Mouse (Mus musculus) lung, embryonic 16.5 days (tissue): ENCODE results near the gene Cd248. TPM values are rescaled to one million over a fixed set of nuclear protein-coding genes. Genes with fewer than 3 reads are reported as not detected.
A peak's percentile ranks its signal among the peaks of the same experiment; 100 is the strongest.

ENCODE experiments used
- ATAC-seq: fragments of 200-750 bp; cut with Nextera tagmentation; 2 replicates; pipeline ENCODE4 v1.8.0; 2017; ENCODE audit warnings: low read depth, mild to moderate bottlenecking, moderate library complexity
- H3K27ac ChIP-seq: fragments of 300-500 bp; sonication (generic); 2 replicates; pipeline ENCODE4 v1.5.1; 2014; ENCODE audit warnings: mild to moderate bottlenecking, control low read depth, low read length
- H3K27me3 ChIP-seq: fragments of 300-500 bp; sonication (generic); 2 replicates; pipeline ENCODE4 v1.6.1; 2014; ENCODE audit warnings: low read depth, low read length, mixed read lengths; ENCODE audit not compliant: control insufficient read depth, insufficient read depth
- H3K36me3 ChIP-seq: fragments of 300-500 bp; sonication (generic); 2 replicates; pipeline ENCODE4 v1.6.1; 2014; ENCODE audit warnings: low read length; ENCODE audit not compliant: control insufficient read depth, insufficient read depth
- H3K4me1 ChIP-seq: fragments of 300-500 bp; sonication (generic); replicated peaks from 2 replicates; pipeline ENCODE4 v1.6.1; 2014; ENCODE audit warnings: low read length, mixed read lengths; ENCODE audit not compliant: control insufficient read depth, insufficient read depth
- H3K4me2 ChIP-seq: fragments of 300-500 bp; sonication (generic); 2 replicates; pipeline ENCODE4 v1.6.1; 2014; ENCODE audit warnings: low read depth, low read length, control low read depth
- H3K4me3 ChIP-seq: fragments of 300-500 bp; sonication (generic); 2 replicates; pipeline ENCODE4 v1.5.1; 2014; ENCODE audit warnings: mild to moderate bottlenecking, low read length, control low read depth
- H3K9ac ChIP-seq: fragments of 300-500 bp; sonication (generic); 2 replicates; pipeline ENCODE4 v1.6.1; 2014; ENCODE audit warnings: low read length, control low read depth
- H3K9me3 ChIP-seq: fragments of 300-500 bp; sonication (generic); 2 replicates; pipeline ENCODE4 v1.6.1; 2016; ENCODE audit warnings: low read length; ENCODE audit not compliant: control insufficient read depth
- WGBS: fragments of 180-500 bp; shearing (Covaris S2); extraction: QIAGEN DNeasy Blood & Tissue Kit; methylation state at CpG from one replicate; pipeline ENCODE4 v1.1.7; 2014; 5-methylcytosine and 5-hydroxymethylcytosine counted together
- polyA plus RNA-seq: library from polyadenylated mRNA; unstranded; fragments of >200 nt; fragmentation: Nextera tagmentation; extraction: Ambion mirVana; gene quantifications from 2 replicates; pipeline ENCODE4 v1.2.1, GENCODE M21; 2015

Cd248 gene
- polyA plus RNA-seq, 1 experiment from 2014 or later, result 80.6 TPM

- Histone ChIP-seq H3K4me2 (peak within 1 kb of the TSS; percentile 99), H3K9ac (peak within 1 kb of the TSS; percentile 96), H3K4me3 (peak within 1 kb of the TSS; percentile 97), H3K27me3 (no peaks in the 10 kb centered on the region), H3K4me1 (peaks cover 25% of the 10 kb centered on the region), H3K36me3 (no peaks in the 10 kb centered on the region), H3K27ac (peak within 1 kb of the TSS; percentile 82), H3K9me3 (no peaks in the 10 kb centered on the region)
- WGBS, result under 1% methylated on average over 43 of the region's 44 CpGs
- peak; percentile 94 for ATAC-seq
Measured at GRCm38 (mm10) chr19:5038709-5039156, 29.1 kb upstream of the Cd248 start, which contains the start of the genes B4gat1 and AC124502.3. B4gat1 (plus strand) TSS chr19:5038826. AC124502.3 (plus strand) TSS chr19:5038891.

GRCm38 (mm10) chr19:5039301-5040114 lies 28.4 kb upstream of the Cd248 start:
- WGBS, result 9% methylated on average over 41 of the region's 41 CpGs
- peak overlapping the region; percentile 82 for H3K27ac ChIP-seq
- peak; percentile 10; the same call in 1 of the 2 replicates for ATAC-seq
- H3K4me3 ChIP-seq, result peak overlapping the region; percentile 97
- H3K9me3 ChIP-seq, result no peaks in the 10 kb centered on the region
- H3K4me1 ChIP-seq, result peaks cover 25% of the 10 kb centered on the region
- H3K4me2 ChIP-seq, result peak overlapping the region; percentile 99
- H3K27me3 ChIP-seq, result no peaks in the 10 kb centered on the region
- H3K36me3 ChIP-seq, result 0 out of 2 replicates have a peak, but pooled peaks cover 2% of the 10 kb centered on the region
- peak overlapping the region; percentile 96 for H3K9ac ChIP-seq

- Histone ChIP-seq H3K27ac (peak within 1 kb of the TSS; percentile 72), H3K27me3 (no peaks in the 10 kb centered on the region), H3K9me3 (no peaks in the 10 kb centered on the region), H3K4me3 (peak within 1 kb of the TSS; percentile 97), H3K4me1 (peaks cover 25% of the 10 kb centered on the region), H3K36me3 (0 out of 2 replicates have a peak, but pooled peaks cover 2% of the 10 kb centered on the region), H3K4me2 (peak within 1 kb of the TSS; percentile 99), H3K9ac (peak within 1 kb of the TSS; percentile 92)
- peak; percentile 77 for ATAC-seq
- WGBS, result 3% methylated on average over 40 of the region's 40 CpGs
Measured at GRCm38 (mm10) chr19:5040862-5041523, 26.9 kb upstream of the Cd248 start, which contains the start of gene Brms1. Brms1 (plus strand) TSS chr19:5041354.

DNA sequence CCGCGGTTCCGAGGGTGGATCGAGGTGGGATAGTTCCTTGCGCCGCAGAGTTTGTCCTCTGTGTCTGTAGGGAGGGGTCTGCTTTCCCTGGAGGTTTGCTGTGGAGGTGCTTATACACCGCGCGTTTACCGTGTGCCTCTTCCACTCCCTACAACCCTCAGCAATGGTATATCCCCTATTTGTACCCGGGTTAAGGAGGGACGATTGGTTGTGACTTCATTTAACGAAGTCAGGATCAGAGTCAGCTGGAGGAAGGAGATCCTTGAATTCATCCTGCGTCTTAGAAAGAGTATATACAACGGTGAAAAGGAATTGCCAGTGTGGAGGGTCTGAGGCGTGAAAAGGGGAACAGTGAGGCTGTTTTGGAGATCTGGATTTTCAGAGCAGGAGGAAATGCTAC lies 26.3 kb upstream of the Cd248 start:
- Histone ChIP-seq H3K9me3 (no peaks in the 10 kb centered on the region), H3K4me2 (peak overlapping the region; percentile 99), H3K9ac (peak overlapping the region; percentile 92), H3K36me3 (peaks cover 7% of the 10 kb centered on the region; the same call in 1 of the 2 replicates), H3K27ac (peak overlapping the region; percentile 72), H3K4me1 (peaks cover 25% of the 10 kb centered on the region), H3K4me3 (peak overlapping the region; percentile 97), H3K27me3 (no peaks in the 10 kb centered on the region)
- ATAC-seq, result no peak; the same call in 1 of the 2 replicates
- WGBS, result 2% methylated on average over 16 of the region's 16 CpGs

- Histone ChIP-seq H3K9ac (no peak overlapping the region), H3K36me3 (peaks cover 17% of the 10 kb centered on the region)
- WGBS, result 68% methylated on average over 4 of the region's 4 CpGs
Measured at GRCm38 (mm10) chr19:5045531-5045930, 22.3 kb upstream of the Cd248 start.

DNA sequence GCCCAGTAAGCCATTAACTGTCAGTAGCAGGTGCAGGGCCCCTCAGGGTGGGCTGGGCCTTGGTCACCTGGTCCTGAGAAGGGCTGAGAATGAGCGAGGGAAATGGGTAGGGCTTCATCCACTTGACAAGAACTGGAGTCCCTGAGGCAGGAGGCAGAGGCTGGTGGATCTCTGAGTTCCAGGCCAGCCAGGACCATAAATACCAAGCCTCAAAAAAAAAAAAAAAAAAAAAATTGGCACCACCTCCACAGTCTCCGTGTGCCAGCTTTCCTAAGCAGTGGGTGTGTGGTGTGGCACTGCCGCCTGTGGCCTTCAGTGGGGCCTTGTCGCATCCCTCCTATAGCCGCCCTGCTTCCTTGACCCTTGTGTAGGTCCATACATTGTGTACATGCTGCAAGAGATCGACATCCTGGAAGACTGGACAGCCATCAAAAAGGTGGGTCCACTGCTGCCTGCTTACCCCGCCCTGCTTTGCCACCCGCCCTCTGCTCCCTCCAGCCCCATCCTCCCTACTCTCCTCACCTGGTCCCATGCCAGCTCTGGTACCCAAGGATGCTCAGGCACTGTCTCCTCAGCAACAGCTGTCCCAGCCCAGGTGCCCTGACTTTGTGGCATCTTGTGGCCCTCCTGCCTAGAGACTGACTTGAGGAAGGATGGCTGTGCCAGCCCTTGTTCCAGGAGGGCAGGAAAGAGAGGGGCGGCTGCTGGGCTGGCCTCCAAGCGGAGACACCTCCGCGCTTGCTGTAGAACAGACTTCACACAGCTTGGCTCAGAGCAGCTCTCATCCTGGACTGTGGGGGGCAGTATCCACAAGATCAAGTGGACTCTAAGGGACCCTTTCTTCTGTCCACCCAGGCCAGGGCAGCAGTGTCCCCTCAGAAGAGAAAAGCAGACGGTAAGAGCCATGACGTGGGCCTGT lies 19.5 kb upstream of the Cd248 start:
- H3K4me1 ChIP-seq, result peaks cover 19% of the 10 kb centered on the region
- WGBS, result 78% methylated on average over 13 of the region's 14 CpGs

More at GRCm38 (mm10) chr19:5045531-5045930, 22.3 kb upstream of the Cd248 start:
- Histone ChIP-seq H3K27me3 (no peaks in the 10 kb centered on the region), H3K27ac (no peak overlapping the region), H3K4me3 (no peak overlapping the region), H3K9me3 (no peaks in the 10 kb centered on the region), H3K4me1 (peaks cover 14% of the 10 kb centered on the region), H3K4me2 (no peak overlapping the region)
- ATAC-seq, result no peak

DNA sequence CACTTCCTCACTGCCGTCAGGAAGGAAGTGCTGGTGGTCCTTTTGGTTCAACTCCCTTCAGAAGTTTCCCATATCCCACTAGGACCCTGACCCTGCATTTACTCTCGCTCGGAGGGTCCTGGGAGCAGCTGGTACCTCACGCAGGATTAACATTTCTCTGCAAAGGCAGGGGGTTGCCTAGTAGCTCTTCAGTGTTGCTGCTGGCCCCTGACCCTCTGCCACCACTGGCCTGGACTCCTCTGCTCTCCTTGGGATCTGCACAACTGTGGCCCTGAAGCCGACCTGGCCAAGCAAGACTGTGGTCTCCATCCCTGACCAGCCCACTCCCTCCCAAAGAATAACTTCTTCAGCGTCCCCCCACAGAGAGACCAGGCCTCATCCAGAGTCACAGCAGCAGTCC lies 18.6 kb upstream of the Cd248 start:
- H3K9ac ChIP-seq, result no peak overlapping the region
- no peak overlapping the region for H3K4me3 ChIP-seq
- no peak overlapping the region for H3K4me2 ChIP-seq
- ATAC-seq, result no peak
- H3K36me3 ChIP-seq, result peaks cover 15% of the 10 kb centered on the region
- H3K9me3 ChIP-seq, result no peaks in the 10 kb centered on the region
- WGBS, result 71% methylated on average over 6 of the region's 6 CpGs
- peaks cover 19% of the 10 kb centered on the region for H3K4me1 ChIP-seq
- H3K27me3 ChIP-seq, result peaks cover 3% of the 10 kb centered on the region; the same call in 1 of the 2 replicates
- no peak overlapping the region for H3K27ac ChIP-seq

More for the DNA sequence above, 19.5 kb upstream of the Cd248 start:
- H3K36me3 ChIP-seq, result peaks cover 17% of the 10 kb centered on the region
- H3K27me3 ChIP-seq, result peaks cover 3% of the 10 kb centered on the region; the same call in 1 of the 2 replicates
- ATAC-seq, result no peak
- no peaks in the 10 kb centered on the region for H3K9me3 ChIP-seq
- H3K27ac ChIP-seq, result no peak overlapping the region
- H3K9ac ChIP-seq, result no peak overlapping the region
- H3K4me3 ChIP-seq, result no peak overlapping the region
- no peak overlapping the region for H3K4me2 ChIP-seq

DNA sequence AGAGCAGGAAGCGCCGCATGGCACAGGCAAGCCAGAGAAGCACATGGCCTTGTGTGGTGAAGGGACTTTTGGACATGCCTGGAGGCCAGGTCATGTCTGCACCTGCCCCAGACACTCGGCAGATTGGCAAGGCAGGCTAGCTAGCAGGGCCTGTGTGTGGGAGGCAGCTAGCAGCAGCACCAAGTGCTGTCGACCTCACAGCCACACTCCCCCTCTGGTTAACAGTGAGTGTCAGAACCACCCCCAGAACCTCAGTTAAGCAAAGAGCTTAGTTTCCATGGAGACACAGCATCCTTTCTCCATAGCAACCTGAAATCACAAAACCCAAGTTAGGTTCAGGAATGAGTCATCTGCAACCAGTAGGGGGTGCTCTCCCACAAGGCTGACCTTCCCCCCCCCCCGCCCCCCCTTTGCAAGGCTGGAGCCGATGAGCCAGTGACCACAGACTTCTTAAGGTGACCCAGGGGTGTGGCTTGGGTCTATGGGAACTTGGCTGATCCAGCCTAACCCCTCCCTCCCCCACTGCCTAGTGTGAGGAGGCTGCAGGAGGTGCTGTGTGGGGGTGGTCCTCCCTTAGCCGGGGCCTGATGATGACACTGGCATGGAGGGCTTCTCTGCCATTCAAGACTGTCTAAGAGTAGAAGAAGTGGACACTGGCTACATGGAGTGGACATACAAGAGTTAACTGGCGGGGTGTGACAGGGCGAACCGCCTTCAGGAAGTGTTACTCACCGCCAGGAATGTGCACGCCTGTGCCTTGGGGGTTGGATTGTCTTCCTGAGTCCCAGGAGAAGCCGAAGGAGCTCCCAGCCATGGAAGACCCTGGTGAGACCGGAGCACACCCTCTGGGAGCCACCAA lies 17.6 kb upstream of the Cd248 start, which contains the start of gene Rin1:
Gene Rin1 (plus strand): TSS at position 435 of the 859 bp plus-strand sequence.
- Histone ChIP-seq H3K9me3 (no peaks in the 10 kb centered on the region), H3K4me1 (peaks cover 19% of the 10 kb centered on the region), H3K9ac (peak within 1 kb of the TSS; percentile 57), H3K27me3 (peaks cover 3% of the 10 kb centered on the region; the same call in 1 of the 2 replicates), H3K27ac (peak within 1 kb of the TSS; percentile 63), H3K4me3 (peak within 1 kb of the TSS; percentile 48), H3K4me2 (peak within 1 kb of the TSS; percentile 59), H3K36me3 (peaks cover 15% of the 10 kb centered on the region)
- 18% methylated on average over 13 of the region's 14 CpGs for WGBS
- peak; percentile 76 for ATAC-seq
